Mouse (Mus musculus): Measurements from ENCODE around the gene Ranbp3. TPM values are rescaled to one million over a fixed set of nuclear protein-coding genes. Genes with fewer than 3 reads are reported as not detected.

The Ranbp3 gene
- total and polyA plus RNA-seq, 3 experiments: 137 to 150 TPM; not detected in 1

GRCm38 (mm10) chr17:56709708-56710107, 36.6 kb downstream of the Ranbp3 start:
- no peaks in the 10 kb centered on the region for H3K9me3 ChIP-seq (replicated peaks; ENCODE audit: insufficient read depth, low read length)
- H3K4me3 ChIP-seq (ENCODE audit: control insufficient read depth in 1 of 2, insufficient read depth in 1 of 2, low read depth in 2 of 2, low read length in 2 of 2): no peak overlapping the region
- peaks cover 0 to 7% of the 10 kb centered on the region in 2 experiments; a peak in 2 of 4 replicates for H3K36me3 ChIP-seq (ENCODE audit: control insufficient read depth in 1 of 2, insufficient read depth in 2 of 2, low read length in 2 of 2)
- TF ChIP-seq CTCF (IDR thresholded peaks at IDR 0.05 in 2 of 3, conservative IDR thresholded peaks at IDR 0.05 in 1 of 3; ENCODE audit: control insufficient read depth in 1 of 3, insufficient read depth in 1 of 3, low read depth in 2 of 3, low read length in 3 of 3, poor library complexity in 1 of 3, severe bottlenecking in 1 of 3) (no peak), USF2 (IDR thresholded peaks at IDR 0.05; ENCODE audit: borderline replicate concordance in 1 of 2, insufficient read depth in 1 of 2, low read depth in 1 of 2, low read length in 2 of 2) (no peak), MEF2A (IDR thresholded peaks at IDR 0.05; ENCODE audit: extremely low read depth, insufficient replicate concordance, low read depth, low read length, poor library complexity, severe bottlenecking) (no peak), ZC3H11A (IDR thresholded peaks at IDR 0.05; ENCODE audit: low read depth, low read length) (no peak), KAT2A (conservative IDR thresholded peaks at IDR 0.05; ENCODE audit: low read depth, low read length) (no peak), MYC (IDR thresholded peaks at IDR 0.05; ENCODE audit: low read depth, low read length) (no peak), USF1 (IDR thresholded peaks at IDR 0.05; ENCODE audit: low read depth, low read length) (no peak)
- no peaks in the 10 kb centered on the region for H3K4me1 ChIP-seq (ENCODE audit: control insufficient read depth in 1 of 2, insufficient read depth in 2 of 2, low read length in 2 of 2)
- H3K27me3 ChIP-seq (ENCODE audit: control insufficient read depth in 1 of 2, insufficient read depth in 2 of 2, low read length in 2 of 2): no peaks in the 10 kb centered on the region
- no peak overlapping the region for H3K9ac ChIP-seq (ENCODE audit: control insufficient read depth, low read depth, low read length, poor library complexity, severe bottlenecking)
- no peak for DNase-seq (ENCODE audit: low read depth, low spot score)
- no peaks in the 10 kb centered on the region for H3K79me2 ChIP-seq (ENCODE audit: control insufficient read depth, insufficient read depth, low read length, poor library complexity)
- no peak overlapping the region for H3K27ac ChIP-seq (ENCODE audit: control insufficient read depth, low read depth, low read length)

- peaks cover 18% of the 10 kb centered on the region for H3K79me2 ChIP-seq (ENCODE audit: control insufficient read depth, insufficient read depth, low read length, poor library complexity)
- H3K36me3 ChIP-seq (ENCODE audit: control insufficient read depth in 1 of 2, insufficient read depth in 2 of 2, low read length in 2 of 2): peaks cover 0 to 3% of the 10 kb centered on the region in 2 experiments; a peak in 2 of 4 replicates
- no peaks in the 10 kb centered on the region for H3K27me3 ChIP-seq (ENCODE audit: control insufficient read depth in 1 of 2, insufficient read depth in 2 of 2, low read length in 2 of 2)
- DNase-seq (ENCODE audit: low read depth, low spot score): no peak
- TF ChIP-seq UBTF (IDR thresholded peaks at IDR 0.05; ENCODE audit: borderline replicate concordance, insufficient read depth, low read depth, low read length): no peak
- no peak for TF ChIP-seq MAFK (IDR thresholded peaks at IDR 0.05; ENCODE audit: borderline replicate concordance, low read depth, low read length)
- TF ChIP-seq TAL1 (IDR thresholded peaks at IDR 0.05; ENCODE audit: low read length): no peak
- H3K4me1 ChIP-seq (ENCODE audit: control insufficient read depth in 1 of 2, insufficient read depth in 2 of 2, low read length in 2 of 2): peaks cover 0 to 12% of the 10 kb centered on the region in 2 experiments; a peak in 1 of 4 replicates
- H3K4me3 ChIP-seq (ENCODE audit: control insufficient read depth in 1 of 2, insufficient read depth in 1 of 2, low read depth in 2 of 2, low read length in 2 of 2): no peak overlapping the region
- no peaks in the 10 kb centered on the region for H3K9me3 ChIP-seq (replicated peaks; ENCODE audit: insufficient read depth, low read length)
- H3K27ac ChIP-seq (ENCODE audit: control insufficient read depth, low read depth, low read length): no peak overlapping the region
- H3K9ac ChIP-seq (ENCODE audit: control insufficient read depth, low read depth, low read length, poor library complexity, severe bottlenecking): no peak overlapping the region
Observed at GRCm38 (mm10) chr17:56715360-56715759, 42.3 kb downstream of the Ranbp3 start.

- no peak for TF ChIP-seq MEF2A (IDR thresholded peaks at IDR 0.05; ENCODE audit: extremely low read depth, insufficient replicate concordance, low read depth, low read length, poor library complexity, severe bottlenecking)
- no peak for TF ChIP-seq NELFE (IDR thresholded peaks at IDR 0.05; ENCODE audit: low read depth, low read length)
- no peak for TF ChIP-seq GABPA (IDR thresholded peaks at IDR 0.05; ENCODE audit: low read depth, low read length)
- no peak for TF ChIP-seq ZC3H11A (IDR thresholded peaks at IDR 0.05; ENCODE audit: low read depth, low read length)
- TF ChIP-seq MXI1 (IDR thresholded peaks at IDR 0.05; ENCODE audit: low read depth, low read length): no peak
- TF ChIP-seq POLR2A (IDR thresholded peaks at IDR 0.05; ENCODE audit: control insufficient read depth in 1 of 2, insufficient read depth in 1 of 2, low read depth in 1 of 2, low read length in 2 of 2, poor library complexity in 1 of 2): 0 out of 4 replicates have a peak, but pooled peaks of 1 of the 2 experiments have one; percentile 15
- H3K27ac ChIP-seq (ENCODE audit: control insufficient read depth, low read depth, low read length): no peak overlapping the region
- H3K36me3 ChIP-seq (ENCODE audit: control insufficient read depth in 1 of 2, insufficient read depth in 2 of 2, low read length in 2 of 2): peaks cover 0 to 3% of the 10 kb centered on the region in 2 experiments; a peak in 1 of 4 replicates
- H3K9me3 ChIP-seq (replicated peaks; ENCODE audit: insufficient read depth, low read length): no peaks in the 10 kb centered on the region
- peaks cover 18% of the 10 kb centered on the region for H3K79me2 ChIP-seq (ENCODE audit: control insufficient read depth, insufficient read depth, low read length, poor library complexity)
- DNase-seq (ENCODE audit: low read depth, low spot score): no peak
- H3K27me3 ChIP-seq (ENCODE audit: control insufficient read depth in 1 of 2, insufficient read depth in 2 of 2, low read length in 2 of 2): no peaks in the 10 kb centered on the region
- peaks cover 0 to 12% of the 10 kb centered on the region in 2 experiments; a peak in 1 of 4 replicates for H3K4me1 ChIP-seq (ENCODE audit: control insufficient read depth in 1 of 2, insufficient read depth in 2 of 2, low read length in 2 of 2)
- peak overlapping the region; percentile 50 to 87 for H3K4me3 ChIP-seq (ENCODE audit: control insufficient read depth in 1 of 2, insufficient read depth in 1 of 2, low read depth in 2 of 2, low read length in 2 of 2)
- peak overlapping the region; percentile 50 for H3K9ac ChIP-seq (ENCODE audit: control insufficient read depth, low read depth, low read length, poor library complexity, severe bottlenecking)
Observed at GRCm38 (mm10) chr17:56715914-56716654, 43.0 kb downstream of the Ranbp3 start.

Data from MEL (cell line).